Mouse (Mus musculus) CH12.LX (cell line): ENCODE measurements at regions not wholly inside any gene's neighbourhood (a gene's known extent, or its start where the extent isn't known, plus 50 kb on each side); places are given as distances from the start of the nearest gene placed in this dataset.

Experiments used
- DNase-seq: peaks from one replicate; pipeline ENCODE4 v3.0.0-alpha.2; 2013; ENCODE audit errors: extremely low read depth
- H3K27ac ChIP-seq: 2 replicates; pipeline ENCODE4 v1.5.1; 2012; ENCODE audit warnings: low read depth, mild to moderate bottlenecking, control low read depth, moderate library complexity; ENCODE audit not compliant: insufficient read depth
- H3K27me3 ChIP-seq: replicated peaks from 2 replicates; pipeline ENCODE3; 2012; ENCODE audit warnings: inconsistent platforms
- H3K36me3 ChIP-seq, 2 experiments: replicated peaks in 1 of 2; 2 replicates each; pipeline versions ENCODE3 to v1.6.1; 2012; ENCODE audit warnings: inconsistent platforms in 1 of 2, low read length in 1 of 2, mild to moderate bottlenecking in 1 of 2, mixed read lengths in 1 of 2, moderate library complexity in 1 of 2; ENCODE audit not compliant: control insufficient read depth in 1 of 2, insufficient read depth in 1 of 2
- H3K4me1 ChIP-seq, 2 experiments: 2 replicates each; pipeline ENCODE4 v1.6.1; 2012; ENCODE audit warnings: inconsistent platforms in 1 of 2, moderate library complexity in 1 of 2; ENCODE audit not compliant: insufficient read depth in 2 of 2, control insufficient read depth in 1 of 2
- H3K4me2 ChIP-seq: 2 replicates; pipeline ENCODE4 v1.6.1; 2012; ENCODE audit warnings: low read depth, mild to moderate bottlenecking, control low read depth; ENCODE audit not compliant: poor library complexity, insufficient read depth, severe bottlenecking
- H3K4me3 ChIP-seq, 3 experiments: fragments of 150-350 bp in 1 of 3; sonication (generic) in 1 of 3; replicated peaks in 1 of 3; 2 replicates each; pipeline versions ENCODE3 to v1.5.1; 2011 to 2012; ENCODE audit warnings: low read depth in 2 of 3, low read length in 2 of 3, mild to moderate bottlenecking in 2 of 3, moderate library complexity in 2 of 3, control low read depth in 1 of 3, improper control_type of control experiment in 1 of 3, inconsistent platforms in 1 of 3, mixed read lengths in 1 of 3; ENCODE audit not compliant: poor library complexity in 1 of 3
- H3K79me2 ChIP-seq: replicated peaks from 2 replicates; pipeline ENCODE4 v1.6.1; 2012; ENCODE audit warnings: mild to moderate bottlenecking, moderate library complexity; ENCODE audit not compliant: control insufficient read depth, poor library complexity, insufficient read depth, severe bottlenecking; ENCODE audit errors: extremely low read depth
- H3K9ac ChIP-seq: 2 replicates; pipeline ENCODE4 v1.6.1; 2012; ENCODE audit warnings: low read depth, mild to moderate bottlenecking, control low read depth, moderate library complexity; ENCODE audit not compliant: insufficient read depth
- H3K9me3 ChIP-seq: replicated peaks from 2 replicates; pipeline ENCODE3; 2012; ENCODE audit warnings: low read length, inconsistent platforms, mixed read lengths
- CHD1 ChIP-seq: IDR thresholded peaks from 2 replicates; pipeline ENCODE4 v1.6.1; 2012; ENCODE audit warnings: low read depth, low read length, improper control_type of control experiment, inconsistent platforms
- CTCF ChIP-seq, 2 experiments: IDR thresholded peaks in 1 of 2; conservative IDR thresholded peaks in 1 of 2; 2 replicates each; pipeline ENCODE4 v1.5.1; 2011 to 2012; ENCODE audit warnings: low read depth in 2 of 2, low read length in 2 of 2, improper control_type of control experiment in 1 of 2, inconsistent platforms in 1 of 2, mild to moderate bottlenecking in 1 of 2, moderate library complexity in 1 of 2
- E2F4 ChIP-seq: IDR thresholded peaks from 2 replicates; pipeline ENCODE4 v1.6.1; 2011; ENCODE audit warnings: low read depth, low read length, improper control_type of control experiment; ENCODE audit not compliant: insufficient replicate concordance
- ELF1 ChIP-seq: IDR thresholded peaks from 2 replicates; pipeline ENCODE4 v1.6.1; 2014; ENCODE audit warnings: low read depth, mild to moderate bottlenecking, inconsistent platforms, low read length, improper control_type of control experiment
- JUN ChIP-seq: IDR thresholded peaks from 2 replicates; pipeline ENCODE4 v1.6.1; 2011; ENCODE audit warnings: low read depth, mild to moderate bottlenecking, low read length, improper control_type of control experiment, moderate library complexity; ENCODE audit not compliant: insufficient read depth
- JUND ChIP-seq: conservative IDR thresholded peaks from 2 replicates; pipeline ENCODE4 v1.6.1; 2011; ENCODE audit warnings: low read depth, low read length, improper control_type of control experiment
- KAT2A ChIP-seq: IDR thresholded peaks from 2 replicates; pipeline ENCODE4 v1.6.1; 2012; ENCODE audit warnings: low read length, improper control_type of control experiment, inconsistent platforms; ENCODE audit not compliant: insufficient replicate concordance
- MAFK ChIP-seq: IDR thresholded peaks from 2 replicates; pipeline ENCODE4 v1.6.1; 2011; ENCODE audit warnings: low read length, improper control_type of control experiment; ENCODE audit not compliant: insufficient replicate concordance
- MAZ ChIP-seq: IDR thresholded peaks from 2 replicates; pipeline ENCODE4 v1.6.1; 2012; ENCODE audit warnings: low read depth, mild to moderate bottlenecking, inconsistent platforms, low read length, improper control_type of control experiment, moderate library complexity
- MEF2A ChIP-seq: IDR thresholded peaks from 2 replicates; pipeline ENCODE4 v1.6.1; 2014; ENCODE audit warnings: low read depth, mild to moderate bottlenecking, inconsistent platforms, low read length, improper control_type of control experiment, borderline replicate concordance
- MYC ChIP-seq: IDR thresholded peaks from 2 replicates; pipeline ENCODE4 v1.6.1; 2011; ENCODE audit warnings: low read depth, mild to moderate bottlenecking, improper control_type of control experiment, low read length
- NELFE ChIP-seq: IDR thresholded peaks from 2 replicates; pipeline ENCODE4 v1.6.1; 2011; ENCODE audit warnings: low read depth, low read length, improper control_type of control experiment
- NRF1 ChIP-seq: IDR thresholded peaks from 2 replicates; pipeline ENCODE4 v1.6.1; 2014; ENCODE audit warnings: low read depth, mild to moderate bottlenecking, inconsistent platforms, low read length, improper control_type of control experiment, moderate library complexity
- PAX5 ChIP-seq: IDR thresholded peaks from 2 replicates; pipeline ENCODE4 v1.6.1; 2012; ENCODE audit warnings: low read length, inconsistent platforms, mixed read lengths
- RAD21 ChIP-seq: IDR thresholded peaks from 2 replicates; pipeline ENCODE4 v1.6.1; 2011; ENCODE audit warnings: low read depth, mild to moderate bottlenecking, low read length, improper control_type of control experiment, moderate library complexity
- SIN3A ChIP-seq: IDR thresholded peaks from 2 replicates; pipeline ENCODE4 v1.6.1; 2012; ENCODE audit warnings: low read length, improper control_type of control experiment, inconsistent platforms
- SMC3 ChIP-seq: IDR thresholded peaks from 2 replicates; pipeline ENCODE4 v1.6.1; 2011; ENCODE audit warnings: low read depth, low read length, improper control_type of control experiment
- TCF12 ChIP-seq: IDR thresholded peaks from 2 replicates; pipeline ENCODE4 v1.6.1; 2014; ENCODE audit warnings: low read depth, mild to moderate bottlenecking, inconsistent platforms, low read length, improper control_type of control experiment
- UBTF ChIP-seq: IDR thresholded peaks from 2 replicates; pipeline ENCODE4 v1.6.1; 2012; ENCODE audit warnings: low read depth, mild to moderate bottlenecking, inconsistent platforms, low read length, improper control_type of control experiment, moderate library complexity
- USF1 ChIP-seq: IDR thresholded peaks from 2 replicates; pipeline ENCODE4 v1.6.1; 2014; ENCODE audit warnings: low read depth, mild to moderate bottlenecking, inconsistent platforms, low read length, improper control_type of control experiment
- ZC3H11A ChIP-seq: IDR thresholded peaks from 2 replicates; pipeline ENCODE4 v1.6.1; 2012; ENCODE audit warnings: low read depth, mild to moderate bottlenecking, inconsistent platforms, low read length, improper control_type of control experiment
- ZKSCAN1 ChIP-seq: IDR thresholded peaks from 2 replicates; pipeline ENCODE4 v1.6.1; 2012; ENCODE audit warnings: low read depth, inconsistent platforms, low read length, improper control_type of control experiment, borderline replicate concordance
- ZNF384 ChIP-seq: IDR thresholded peaks from 2 replicates; pipeline ENCODE4 v1.6.1; 2012; ENCODE audit warnings: low read depth, low read length, improper control_type of control experiment, inconsistent platforms
- dilution Hi-C: fragments of 300-500 bp; cut with MboI; formaldehyde crosslinking; loops from 2 replicates; pipeline ENCODE4 v1.14.3; 2020; ENCODE audit warnings: low sequenced_read_pairs; ENCODE audit not compliant: extremely low pct_unique_long_range_greater_than_20kb, extremely low pct_ligation_motif_present
- in situ Hi-C: fragments of 300-500 bp; cut with MboI; formaldehyde crosslinking; loops from 3 replicates; pipeline ENCODE4 v1.14.3; 2019; ENCODE audit warnings: low sequenced_read_pairs, low pct_ligation_motif_present, low pct_unique_long_range_greater_than_20kb, mixed read lengths

DNA sequence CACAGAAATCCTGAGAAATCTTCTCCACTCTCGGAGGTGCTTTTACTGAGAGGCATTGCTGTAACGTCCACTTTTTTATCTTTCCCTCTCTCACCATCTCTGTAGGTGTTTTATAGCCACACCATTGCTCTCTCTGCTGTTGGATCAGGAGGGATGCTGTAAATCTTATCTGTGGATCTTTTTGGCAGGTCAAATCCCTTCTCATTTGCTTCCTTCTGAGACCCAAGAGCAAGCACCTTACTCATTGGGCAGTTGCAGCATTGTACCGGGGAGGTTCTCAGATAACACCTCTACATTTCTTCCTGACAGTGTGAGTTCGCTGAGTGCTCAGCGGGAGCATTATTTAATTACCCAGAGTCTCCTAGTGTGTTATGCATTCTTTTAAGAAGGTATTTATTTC, 75.5 kb upstream of the Acpp start:
- no peak for DNase-seq
- H3K27ac ChIP-seq = no peak overlapping the region
- no peak overlapping the region for H3K4me2 ChIP-seq
- no peaks in the 10 kb centered on the region for H3K36me3 ChIP-seq
- H3K9ac ChIP-seq = no peak overlapping the region
- H3K79me2 ChIP-seq = no peaks in the 10 kb centered on the region
- dilution Hi-C loops = no loop called here
- H3K4me1 ChIP-seq = peaks cover 0 to 3% of the 10 kb centered on the region in 2 experiments; a peak in 1 of 4 replicates
- TF ChIP-seq JUND = no peak
- no peak for TF ChIP-seq JUN
- TF ChIP-seq E2F4 = no peak
- no peak for TF ChIP-seq CTCF (conservative IDR thresholded peaks at IDR 0.05 in 1 of 2, IDR thresholded peaks at IDR 0.05 in 1 of 2; ENCODE audit: low read depth in 2 of 2, low read length in 2 of 2)
- no peak for TF ChIP-seq NRF1
- no peak for TF ChIP-seq TCF12
- no peak for TF ChIP-seq UBTF
- TF ChIP-seq RAD21 = no peak
- TF ChIP-seq MAZ = no peak
- no peak for TF ChIP-seq ZKSCAN1
- no peak for TF ChIP-seq ZC3H11A
- H3K4me3 ChIP-seq = no peak overlapping the region
- H3K9me3 ChIP-seq = no peaks in the 10 kb centered on the region
- H3K27me3 ChIP-seq = peaks cover 5% of the 10 kb centered on the region
- in situ Hi-C loops = no loop called here

DNA sequence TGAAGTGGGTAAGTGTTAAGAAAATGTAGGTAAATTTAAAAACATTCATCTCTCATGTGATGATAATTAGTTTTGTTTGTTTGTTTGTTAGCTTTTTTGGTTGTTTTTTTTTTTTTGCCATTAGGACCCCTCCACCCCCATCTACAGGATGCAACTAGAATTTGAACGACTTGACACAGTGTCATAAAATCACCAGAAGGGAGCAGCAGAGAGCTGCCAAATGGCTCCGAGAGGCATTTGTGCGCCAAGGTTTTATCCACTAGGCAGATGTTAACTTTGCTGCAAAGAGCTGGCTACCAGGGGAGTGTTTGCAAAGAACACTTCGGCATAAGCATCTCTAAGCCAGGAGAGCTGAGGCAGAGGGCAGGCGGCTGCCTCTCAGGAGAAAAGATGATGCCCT, 72.7 kb upstream of the Acpp start:
- H3K9me3 ChIP-seq = no peaks in the 10 kb centered on the region
- H3K79me2 ChIP-seq = no peaks in the 10 kb centered on the region
- H3K27ac ChIP-seq = no peak overlapping the region
- DNase-seq = peak; percentile 83
- H3K36me3 ChIP-seq = no peaks in the 10 kb centered on the region
- H3K27me3 ChIP-seq = peaks cover 2% of the 10 kb centered on the region
- peak overlapping the region in 2 of 3 experiments; percentile 10 to 52 for H3K4me3 ChIP-seq
- peaks cover 3 to 5% of the 10 kb centered on the region in 2 experiments; a peak in 3 of 4 replicates for H3K4me1 ChIP-seq
- in situ Hi-C loops (no loop called here), dilution Hi-C loops (no loop called here)
- peak overlapping the region; percentile 39 for H3K4me2 ChIP-seq
- no peak for TF ChIP-seq USF1
- 0 out of 2 replicates have a peak, but pooled peaks have one; percentile 13 for TF ChIP-seq MYC
- TF ChIP-seq CTCF (conservative IDR thresholded peaks at IDR 0.05 in 1 of 2, IDR thresholded peaks at IDR 0.05 in 1 of 2; ENCODE audit: low read depth in 2 of 2, low read length in 2 of 2) = peak; percentile 32 to 96; a peak in 3 of 4 replicates
- no peak for TF ChIP-seq MEF2A
- TF ChIP-seq ELF1 = no peak
- peak; percentile 83 for TF ChIP-seq RAD21
- TF ChIP-seq CHD1 = no peak
- peak; percentile 42; the same call in 1 of the 2 replicates for TF ChIP-seq MAFK
- no peak for TF ChIP-seq ZKSCAN1
- peak; percentile 61 for TF ChIP-seq SMC3
- TF ChIP-seq NELFE = peak; percentile 36; the same call in 1 of the 2 replicates
- TF ChIP-seq ZNF384 = peak; percentile 89
- no peak for TF ChIP-seq MAZ
- 0 out of 2 replicates have a peak, but pooled peaks have one; percentile 28 for TF ChIP-seq SIN3A
- TF ChIP-seq PAX5 = no peak
- no peak for TF ChIP-seq KAT2A
- no peak overlapping the region for H3K9ac ChIP-seq
